In the genomic region with DNA sequence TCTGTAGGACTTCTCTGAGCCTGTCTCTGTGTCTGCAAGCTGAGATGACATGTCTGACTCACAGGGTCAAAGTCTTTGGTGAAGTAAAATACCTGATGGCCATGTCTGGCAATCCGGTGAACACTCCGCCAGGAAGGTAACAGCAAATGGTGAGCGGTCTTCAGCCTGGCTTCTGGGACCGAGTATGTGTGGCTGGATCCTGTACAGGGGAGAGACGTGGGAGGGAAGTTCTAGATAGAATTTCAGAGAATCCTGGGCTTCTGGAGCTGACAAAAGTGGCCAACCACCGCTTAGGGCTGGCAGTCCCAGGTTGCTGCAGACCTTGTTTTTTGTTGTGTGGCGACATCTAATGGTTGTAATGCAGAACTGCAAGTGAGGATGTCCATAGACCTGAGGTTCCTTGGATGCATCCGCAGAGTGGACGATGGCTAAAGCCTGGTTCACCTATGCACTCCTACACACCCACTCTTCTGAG, we compare ENCODE assay signal across 8 mouse cellular contexts. TPM values are rescaled to one million over a fixed set of nuclear protein-coding genes. Genes with fewer than 3 reads are reported as not detected.
DNase-seq lines count a peak whose midpoint lies in the region; ATAC-seq and TF ChIP-seq lines count a peak whose summit lies in the region.

No protein-coding gene starts in this region.

- H3K9me3 ChIP-seq in heart, embryonic 16.5 days (replicated peaks; ENCODE audit: control insufficient read depth, low read length), result no peaks in the 10 kb centered on the region
- H3K9me3 ChIP-seq in liver, embryonic 14.5 days (ENCODE audit: control insufficient read depth, low read length), result no peaks in the 10 kb centered on the region
- H3K9me3 ChIP-seq in neural tube, embryonic 14.5 days (ENCODE audit: control insufficient read depth, low read length), result no peaks in the 10 kb centered on the region

- 21% methylated on average over 9 of the region's 9 CpGs for WGBS in heart, embryonic 16.5 days
- WGBS in liver, embryonic 14.5 days (ENCODE audit: insufficient replicate concordance), result 19% methylated on average over 9 of the region's 9 CpGs
- WGBS in neural tube, embryonic 14.5 days, result 25% methylated on average over 9 of the region's 9 CpGs

- peaks cover 41% of the 10 kb centered on the region for H3K27me3 ChIP-seq in heart, embryonic 16.5 days (ENCODE audit: control insufficient read depth, insufficient read depth, low read length)
- no peaks in the 10 kb centered on the region for H3K27me3 ChIP-seq in liver, embryonic 14.5 days (ENCODE audit: control insufficient read depth, insufficient read depth, low read length)
- H3K27me3 ChIP-seq in neural tube, embryonic 14.5 days (ENCODE audit: control insufficient read depth, insufficient read depth, low read length), result no peaks in the 10 kb centered on the region

- no peak overlapping the region for H3K4me2 ChIP-seq in heart, embryonic 16.5 days (ENCODE audit: low read depth, low read length)
- no peak overlapping the region for H3K4me2 ChIP-seq in liver, embryonic 14.5 days (ENCODE audit: low read depth)
- H3K4me2 ChIP-seq in neural tube, embryonic 14.5 days (ENCODE audit: low read depth, low read length), result no peak overlapping the region

- no peak overlapping the region for H3K9ac ChIP-seq in heart, embryonic 16.5 days (ENCODE audit: low read length)
- no peak overlapping the region for H3K9ac ChIP-seq in liver, embryonic 14.5 days (replicated peaks)
- H3K9ac ChIP-seq in neural tube, embryonic 14.5 days (replicated peaks; ENCODE audit: low read depth, low read length), result no peak overlapping the region

- H3K4me3 ChIP-seq in heart, embryonic 16.5 days (ENCODE audit: low read length), result no peak overlapping the region
- H3K4me3 ChIP-seq in liver, embryonic 14.5 days (ENCODE audit: insufficient read depth in 1 of 2, low read depth in 2 of 2, low read length in 2 of 2), result no peak overlapping the region
- H3K4me3 ChIP-seq in neural tube, embryonic 14.5 days (ENCODE audit: low read depth, low read length), result no peak overlapping the region

- H3K36me3 ChIP-seq in heart, embryonic 16.5 days (ENCODE audit: control insufficient read depth, insufficient read depth), result no peaks in the 10 kb centered on the region
- no peaks in the 10 kb centered on the region for H3K36me3 ChIP-seq in liver, embryonic 14.5 days (replicated peaks; ENCODE audit: control insufficient read depth, insufficient read depth, low read depth)
- no peaks in the 10 kb centered on the region for H3K36me3 ChIP-seq in neural tube, embryonic 14.5 days (ENCODE audit: control insufficient read depth, insufficient read depth, low read length)

- H3K4me1 ChIP-seq in heart, embryonic 16.5 days (ENCODE audit: control insufficient read depth, insufficient read depth, low read length), result peaks cover 4% of the 10 kb centered on the region
- H3K4me1 ChIP-seq in liver, embryonic 14.5 days (replicated peaks; ENCODE audit: control insufficient read depth in 2 of 2, insufficient read depth in 2 of 2, low read length in 1 of 2), result no peaks in the 10 kb centered on the region
- no peaks in the 10 kb centered on the region for H3K4me1 ChIP-seq in neural tube, embryonic 14.5 days (ENCODE audit: control insufficient read depth, insufficient read depth, low read length)

- H3K27ac ChIP-seq in heart, embryonic 16.5 days (ENCODE audit: low read length), result no peak overlapping the region
- no peak overlapping the region for H3K27ac ChIP-seq in liver, embryonic 14.5 days
- H3K27ac ChIP-seq in neural tube, embryonic 14.5 days (ENCODE audit: low read depth, low read length), result no peak overlapping the region

- peak; percentile 45 for DNase-seq in CD4-positive helper T cell, adult 2 months (ENCODE audit: low read depth, low spot score)
- peak; percentile 30 for DNase-seq in adrenal gland, adult 8-10 months
- peak; percentile 74 for DNase-seq in embryo, embryonic 9.5 days (ENCODE audit: extremely low spot score)
- peak; percentile 73 for DNase-seq in kidney, postnatal 14 days
- peak; percentile 26 to 44 (median 33) for DNase-seq in liver, embryonic 14.5 days (ENCODE audit: low read depth in 3 of 3, low spot score in 3 of 3)
- DNase-seq in thymus, postnatal 25 days, result peak; percentile 30

- peak; percentile 90 for TF ChIP-seq CTCF in liver, embryonic 14.5 days (IDR thresholded peaks at IDR 0.05; ENCODE audit: low read depth)

- peak; percentile 70; the same call in 1 of the 2 replicates for ATAC-seq in heart, embryonic 16.5 days (replicated peaks; ENCODE audit: extremely low read depth, insufficient read depth, low FRiP score)
- ATAC-seq in liver, embryonic 14.5 days (ENCODE audit: insufficient read depth), result no peak
- ATAC-seq in neural tube, embryonic 14.5 days (ENCODE audit: low read depth), result peak; percentile 90

- TF ChIP-seq EP300 in liver, embryonic 14.5 days (IDR thresholded peaks at IDR 0.05; ENCODE audit: low read depth), result no peak

RNA-seq across cellular contexts. Expression of gene Ppp1r32, which starts 3.6 kb away (rescaled TPM):
- 1 to 10 TPM in 2 of 4 experiments, under 1 TPM in 2; 0.52 to 2.2 (median 1.0) TPM for total RNA-seq in adrenal gland, adult 8-10 months (2022)
- polyA plus RNA-seq in heart, embryonic 16.5 days (2015; fragmentation: Nextera tagmentation; extraction: Ambion mirVana), result 0.13 and 1.00 TPM in 2 replicates
- polyA plus RNA-seq in liver, embryonic 14.5 days (2012; rRNA removed), result 0.17 and 0.26 TPM in 2 replicates
- polyA plus RNA-seq in liver, embryonic 14.5 days (2014; fragmentation: Nextera tagmentation; extraction: Ambion mirVana), result 0.19 TPM in 1 of 2 replicates, not detected in the other
- polyA plus RNA-seq in neural tube, embryonic 14.5 days (2014; fragmentation: Nextera tagmentation; extraction: Ambion mirVana), result 0.32 and 1.0 TPM in 2 replicates

RNA-seq across cellular contexts. Expression of gene Lrrc10b, which starts 29.0 kb away (rescaled TPM):
- 1 to 10 TPM; 2.6 to 3.8 (median 3.5) TPM for total RNA-seq in adrenal gland, adult 8-10 months (2022)
- 0.21 and 0.31 TPM in 2 replicates for polyA plus RNA-seq in heart, embryonic 16.5 days (2015; fragmentation: Nextera tagmentation; extraction: Ambion mirVana)
- polyA plus RNA-seq in liver, embryonic 14.5 days (2012; rRNA removed), result 0.05 and 0.06 TPM in 2 replicates
- polyA plus RNA-seq in liver, embryonic 14.5 days (2014; fragmentation: Nextera tagmentation; extraction: Ambion mirVana), result 0.08 TPM in 1 of 2 replicates, not detected in the other
- polyA plus RNA-seq in neural tube, embryonic 14.5 days (2014; fragmentation: Nextera tagmentation; extraction: Ambion mirVana), result 0.66 and 0.75 TPM in 2 replicates

RNA-seq across cellular contexts. Expression of gene Cpsf7, which starts 38.8 kb away (rescaled TPM):
- 10 to 100 TPM; 46.9 to 89.6 (median 65.8) TPM for total RNA-seq in adrenal gland, adult 8-10 months (2022)
- 27.7 and 33.1 TPM in 2 replicates for polyA plus RNA-seq in heart, embryonic 16.5 days (2015; fragmentation: Nextera tagmentation; extraction: Ambion mirVana)
- polyA plus RNA-seq in liver, embryonic 14.5 days (2012; rRNA removed), result 16.2 and 22.9 TPM in 2 replicates
- 12.8 and 14.1 TPM in 2 replicates for polyA plus RNA-seq in liver, embryonic 14.5 days (2014; fragmentation: Nextera tagmentation; extraction: Ambion mirVana)
- polyA plus RNA-seq in neural tube, embryonic 14.5 days (2014; fragmentation: Nextera tagmentation; extraction: Ambion mirVana), result 61.7 and 67.5 TPM in 2 replicates

RNA-seq across cellular contexts. Expression of gene Sdhaf2, which starts 39.6 kb away (rescaled TPM):
- total RNA-seq in adrenal gland, adult 8-10 months (2022), result 10 to 100 TPM; 57.2 to 75.2 (median 66.6) TPM
- polyA plus RNA-seq in heart, embryonic 16.5 days (2015; fragmentation: Nextera tagmentation; extraction: Ambion mirVana), result 53.6 and 54.6 TPM in 2 replicates
- polyA plus RNA-seq in liver, embryonic 14.5 days (2012; rRNA removed), result 16.8 and 20.5 TPM in 2 replicates
- polyA plus RNA-seq in liver, embryonic 14.5 days (2014; fragmentation: Nextera tagmentation; extraction: Ambion mirVana), result 26.9 and 31.0 TPM in 2 replicates
- polyA plus RNA-seq in neural tube, embryonic 14.5 days (2014; fragmentation: Nextera tagmentation; extraction: Ambion mirVana), result 67.8 and 73.3 TPM in 2 replicates
